Mouse (Mus musculus) spleen, adult 2 months (tissue): ENCODE data around the gene Gm11985. TPM values are rescaled to one million over a fixed set of nuclear protein-coding genes. Genes with fewer than 3 reads are reported as not detected.

ENCODE experiments used
- DNase-seq, 2 experiments: peaks; one replicate each; pipeline versions ENCODE4 v3.0.0 to v3.0.0-alpha.2; 2012 to 2021; ENCODE audit warnings: low spot score in 2 of 2, low read depth in 1 of 2
- H3K27ac ChIP-seq: fragments of 200-500 bp; 2 replicates; pipeline ENCODE4 v1.5.1; 2012; ENCODE audit warnings: low read length, inconsistent platforms; ENCODE audit not compliant: insufficient read depth
- H3K27me3 ChIP-seq: fragments of 200-500 bp; 2 replicates; pipeline ENCODE4 v1.6.1; 2012; ENCODE audit warnings: mild to moderate bottlenecking, moderate library complexity, low read length, inconsistent platforms; ENCODE audit not compliant: control insufficient read depth, insufficient read depth
- H3K36me3 ChIP-seq: fragments of 200-500 bp; 2 replicates; pipeline ENCODE4 v1.6.1; 2012; ENCODE audit warnings: mild to moderate bottlenecking, low read length, inconsistent platforms; ENCODE audit not compliant: control insufficient read depth, insufficient read depth
- H3K4me1 ChIP-seq: fragments of 200-500 bp; 2 replicates; pipeline ENCODE4 v1.6.1; 2011; ENCODE audit warnings: inconsistent platforms; ENCODE audit not compliant: control insufficient read depth, insufficient read depth, insufficient read length
- H3K4me3 ChIP-seq: fragments of 200-500 bp; 2 replicates; pipeline ENCODE4 v1.5.1; 2011; ENCODE audit warnings: mild to moderate bottlenecking, inconsistent platforms; ENCODE audit not compliant: insufficient read depth, insufficient read length; ENCODE audit errors: extremely low read depth
- CTCF ChIP-seq: fragments of 200-500 bp; IDR thresholded peaks from 2 replicates; pipeline ENCODE4 v1.5.1; 2011; ENCODE audit warnings: mild to moderate bottlenecking, inconsistent platforms; ENCODE audit not compliant: insufficient read depth, insufficient read length, insufficient replicate concordance; ENCODE audit errors: extremely low read depth
- POLR2A ChIP-seq: fragments of 200-500 bp; IDR thresholded peaks from 2 replicates; pipeline ENCODE4 v1.6.1; 2011; ENCODE audit warnings: low read depth, low read length, inconsistent platforms
- WGBS: fragments of 180-500 bp; shearing (Covaris S2); methylation state at CpG from one replicate; pipeline ENCODE4 v1.1.7; 2018; 5-methylcytosine and 5-hydroxymethylcytosine counted together
- polyA plus RNA-seq: library from polyadenylated mRNA; depleted of rRNA; stranded (reverse); fragments of >200 nt; gene quantifications from 2 replicates; pipeline ENCODE4 v1.2.3, GENCODE M21; 2012; rRNA removed

The Gm11985 gene
- polyA plus RNA-seq = not detected in 2 replicates

DNA sequence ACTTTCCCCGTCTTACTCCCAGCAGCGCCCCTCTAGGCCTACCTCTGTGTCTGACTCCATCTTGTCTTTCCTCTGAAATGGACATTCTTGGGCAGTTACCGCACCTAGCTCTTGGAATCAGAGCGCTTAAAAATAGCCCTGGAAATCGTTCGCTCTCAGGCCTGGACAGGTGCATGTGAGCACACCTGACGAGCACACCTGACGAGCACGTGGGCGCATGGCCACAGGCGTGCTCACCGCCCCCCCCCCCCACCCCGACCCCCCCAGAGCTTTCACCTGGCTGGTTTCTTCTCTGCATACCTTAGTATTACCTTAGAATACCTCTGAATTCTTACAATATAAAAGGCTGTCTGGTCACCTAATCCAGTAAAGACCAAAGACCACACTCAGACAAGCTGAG, at the start of gene Gm11985:
Gm11985 (minus strand) TSS at position 101 of the 400 bp plus-strand sequence.
- 95% methylated on average over 13 of the region's 13 CpGs for WGBS
- no peaks in the 10 kb centered on the region for H3K27me3 ChIP-seq
- H3K4me1 ChIP-seq = no peaks in the 10 kb centered on the region
- TF ChIP-seq CTCF = no peak
- no peak for TF ChIP-seq POLR2A
- no peak within 1 kb of the TSS for H3K4me3 ChIP-seq
- H3K27ac ChIP-seq = no peak within 1 kb of the TSS
- H3K36me3 ChIP-seq = no peaks in the 10 kb centered on the region
- DNase-seq = no peak

DNA sequence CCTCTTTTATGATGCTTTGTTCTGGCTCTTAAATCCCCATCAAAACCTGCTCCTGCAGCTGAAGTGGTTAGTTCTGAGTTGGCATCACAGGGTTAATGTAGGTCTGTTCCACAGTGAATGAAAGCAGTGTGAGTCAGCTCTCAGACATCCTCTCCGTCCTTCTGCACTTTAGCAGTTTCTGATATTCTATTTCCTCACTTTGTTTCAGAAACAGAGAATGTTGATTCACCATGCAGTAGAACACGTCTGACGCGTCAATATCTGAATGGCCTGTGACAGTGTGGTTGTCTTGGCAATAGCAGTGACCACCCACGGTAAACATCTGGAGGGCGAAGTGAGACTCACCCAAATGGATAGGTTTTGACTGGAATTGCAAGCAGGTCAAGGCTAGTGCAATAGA, 49.3 kb upstream of the Gm11985 start:
- no peak overlapping the region for H3K27ac ChIP-seq
- WGBS = 52% methylated on average over 6 of the region's 6 CpGs
- H3K27me3 ChIP-seq = no peaks in the 10 kb centered on the region
- H3K4me1 ChIP-seq = no peaks in the 10 kb centered on the region
- no peak overlapping the region for H3K4me3 ChIP-seq
- TF ChIP-seq CTCF (no peak), POLR2A (no peak)
- H3K36me3 ChIP-seq = no peaks in the 10 kb centered on the region
- DNase-seq = no peak

DNA sequence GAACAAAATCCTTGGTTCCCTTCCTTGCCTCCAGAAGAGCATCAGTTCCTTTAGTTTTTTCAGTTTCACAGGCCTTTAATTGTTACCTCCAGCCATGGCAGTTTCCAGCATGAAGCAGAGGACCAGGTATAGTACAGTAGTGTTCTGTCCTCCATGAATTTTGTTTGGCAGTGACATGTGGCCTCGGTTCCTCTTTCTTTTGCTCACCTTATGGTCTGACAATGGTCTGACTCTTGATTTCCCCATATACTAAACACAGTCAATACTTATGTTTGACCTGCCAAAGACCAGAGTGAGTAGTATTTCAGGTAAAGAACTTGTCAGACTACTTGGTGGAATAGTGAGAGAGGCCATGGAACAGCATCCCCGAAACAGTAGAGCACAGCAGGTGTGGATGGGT, 48.4 kb upstream of the Gm11985 start:
- H3K27me3 ChIP-seq = no peaks in the 10 kb centered on the region
- H3K27ac ChIP-seq = no peak overlapping the region
- H3K4me1 ChIP-seq = no peaks in the 10 kb centered on the region
- H3K4me3 ChIP-seq = no peak overlapping the region
- TF ChIP-seq CTCF (no peak), POLR2A (no peak)
- no peak for DNase-seq
- H3K36me3 ChIP-seq = no peaks in the 10 kb centered on the region
- WGBS = 78% methylated on average over 2 of the region's 2 CpGs

DNA sequence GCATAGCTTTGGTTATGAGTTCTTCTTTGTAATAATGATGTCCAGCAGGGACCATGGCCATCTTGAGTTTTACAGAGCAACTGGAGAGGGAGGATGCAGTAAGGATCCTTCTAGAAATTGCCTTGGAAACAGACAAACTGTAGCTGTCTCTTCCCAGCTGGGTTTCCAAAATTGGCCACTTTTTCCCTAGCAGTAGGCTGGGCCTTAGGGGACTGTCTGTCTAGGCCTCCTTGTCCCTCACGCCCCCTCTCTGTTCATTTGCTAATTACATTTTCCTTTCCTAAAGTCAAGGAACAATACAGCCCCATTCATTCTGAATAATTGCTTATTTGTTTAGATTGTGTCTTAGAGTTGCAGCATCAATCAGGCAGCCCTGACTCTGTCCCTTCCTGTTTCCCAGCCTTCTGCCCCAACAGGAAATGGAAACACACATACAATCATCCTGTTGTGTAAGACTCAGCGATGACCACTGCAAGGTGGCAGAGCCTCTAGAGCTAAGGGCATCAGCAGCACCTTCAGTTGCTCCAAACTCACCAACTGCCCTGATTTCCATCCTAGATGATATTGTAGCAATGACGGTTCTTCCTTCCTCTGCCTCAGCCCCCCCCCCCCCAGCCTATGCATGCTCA, 46.7 kb upstream of the Gm11985 start:
- WGBS = 47% methylated on average over 3 of the region's 3 CpGs
- H3K27ac ChIP-seq = no peak overlapping the region
- no peak for TF ChIP-seq CTCF
- TF ChIP-seq POLR2A = no peak
- H3K36me3 ChIP-seq = no peaks in the 10 kb centered on the region
- no peaks in the 10 kb centered on the region for H3K4me1 ChIP-seq
- no peaks in the 10 kb centered on the region for H3K27me3 ChIP-seq
- no peak for DNase-seq
- H3K4me3 ChIP-seq = no peak overlapping the region

DNA sequence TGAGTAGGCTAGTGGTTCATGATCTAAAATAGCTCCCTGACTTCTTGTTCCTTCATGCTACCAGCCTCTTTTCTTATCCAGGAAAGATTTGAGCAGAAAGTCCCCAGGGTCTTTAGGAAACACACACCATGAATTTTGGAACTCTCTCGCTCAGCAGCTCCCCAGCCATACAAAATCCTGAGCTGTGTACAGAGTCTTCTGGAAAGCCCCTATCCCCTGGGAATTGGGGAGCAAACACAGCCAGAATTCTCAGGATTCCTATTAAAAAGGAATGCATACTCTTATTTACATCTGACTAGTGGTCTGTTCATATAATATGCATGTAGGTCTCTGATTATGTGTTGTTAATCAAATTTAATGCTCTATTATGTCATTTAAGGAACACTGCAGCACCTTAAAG, 46.1 kb upstream of the Gm11985 start:
- Histone ChIP-seq H3K36me3 (no peaks in the 10 kb centered on the region), H3K4me1 (no peaks in the 10 kb centered on the region), H3K27ac (no peak overlapping the region), H3K27me3 (no peaks in the 10 kb centered on the region), H3K4me3 (no peak overlapping the region)
- TF ChIP-seq CTCF = no peak
- no peak for TF ChIP-seq POLR2A
- WGBS = 81% methylated on average over 1 of the region's 1 CpGs
- no peak for DNase-seq

DNA sequence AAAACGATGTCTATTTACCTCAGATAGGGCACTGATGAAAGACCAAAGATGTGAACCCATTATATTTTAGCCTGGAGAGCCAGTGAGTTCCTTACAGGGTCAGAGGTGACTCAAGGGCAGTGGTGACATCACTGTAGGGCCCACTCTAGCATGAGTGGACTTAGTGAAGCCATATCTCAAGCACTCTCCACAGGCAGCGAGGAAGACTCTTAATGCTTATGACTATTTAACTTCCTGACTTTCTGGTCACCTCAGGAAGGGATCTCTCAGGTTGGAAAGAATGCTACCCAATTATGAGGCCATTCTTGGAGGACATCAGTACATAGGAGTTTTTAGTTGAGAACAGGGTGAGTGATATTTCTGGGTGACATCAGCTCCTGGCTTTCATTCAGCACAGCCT, 45.0 kb upstream of the Gm11985 start:
- Histone ChIP-seq H3K36me3 (no peaks in the 10 kb centered on the region), H3K4me1 (no peaks in the 10 kb centered on the region), H3K27ac (no peak overlapping the region), H3K4me3 (no peak overlapping the region), H3K27me3 (no peaks in the 10 kb centered on the region)
- no peak for TF ChIP-seq POLR2A
- no peak for TF ChIP-seq CTCF
- no peak for DNase-seq
- 72% methylated on average over 2 of the region's 2 CpGs for WGBS

DNA sequence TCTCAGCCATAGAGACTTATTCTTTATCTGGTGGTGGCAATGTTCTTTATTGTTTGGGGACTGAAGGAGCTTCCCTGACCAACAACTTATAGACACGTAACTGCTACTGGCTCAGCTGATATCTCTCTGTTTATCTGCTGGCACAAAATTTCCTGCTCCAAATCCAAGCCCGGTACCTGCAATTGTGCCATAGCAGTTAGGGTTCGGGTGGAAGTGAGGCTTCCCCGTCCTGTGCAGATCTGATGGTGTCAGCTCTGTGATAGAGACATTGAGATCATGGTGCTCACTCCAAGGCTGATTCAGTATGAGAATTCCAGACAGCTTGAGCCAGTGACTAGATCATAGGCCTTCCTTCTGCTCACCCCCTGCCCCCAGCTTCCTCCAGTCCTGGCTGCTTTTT, 43.6 kb upstream of the Gm11985 start:
- DNase-seq = no peak
- no peak overlapping the region for H3K4me3 ChIP-seq
- TF ChIP-seq CTCF (no peak), POLR2A (no peak)
- H3K27me3 ChIP-seq = no peaks in the 10 kb centered on the region
- H3K27ac ChIP-seq = no peak overlapping the region
- H3K4me1 ChIP-seq = no peaks in the 10 kb centered on the region
- WGBS = 84% methylated on average over 4 of the region's 4 CpGs
- H3K36me3 ChIP-seq = no peaks in the 10 kb centered on the region
